Mouse (Mus musculus): ENCODE measurements at regions not wholly inside any gene's neighbourhood (a gene's known extent, or its start where the extent isn't known, plus 50 kb on each side); places are given as distances from the start of the nearest gene placed in this dataset.

- Histone ChIP-seq H3K27ac (ENCODE audit: low read depth, low read length) (no peak overlapping the region), H3K9ac (ENCODE audit: low read depth, low read length) (no peak overlapping the region), H3K4me3 (ENCODE audit: low read depth, low read length) (no peak overlapping the region), H3K4me2 (replicated peaks; ENCODE audit: low read depth) (no peak overlapping the region), H3K4me1 (replicated peaks; ENCODE audit: control insufficient read depth, insufficient read depth, low read length) (no peaks in the 10 kb centered on the region; the same call in 1 of the 2 replicates), H3K36me3 (ENCODE audit: control insufficient read depth, insufficient read depth) (no peaks in the 10 kb centered on the region), H3K9me3 (ENCODE audit: control insufficient read depth) (no peaks in the 10 kb centered on the region), H3K27me3 (replicated peaks; ENCODE audit: control insufficient read depth, insufficient read depth, low read length) (no peaks in the 10 kb centered on the region)
- TF ChIP-seq CTCF (IDR thresholded peaks at IDR 0.05; ENCODE audit: low read depth) = no peak
- WGBS = 66% methylated on average over 4 of the region's 4 CpGs
- ATAC-seq = no peak
Measured at GRCm38 (mm10) chr4:53212541-53212940, 52.8 kb upstream of the Abca1 start.

GRCm38 (mm10) chr4:53210685-53211084, 51.0 kb upstream of the Abca1 start:
- no peak for TF ChIP-seq CTCF (IDR thresholded peaks at IDR 0.05; ENCODE audit: low read depth)
- Histone ChIP-seq H3K4me1 (replicated peaks; ENCODE audit: control insufficient read depth, insufficient read depth, low read length) (no peaks in the 10 kb centered on the region), H3K36me3 (ENCODE audit: control insufficient read depth, insufficient read depth) (no peaks in the 10 kb centered on the region), H3K27me3 (replicated peaks; ENCODE audit: control insufficient read depth, insufficient read depth, low read length) (no peaks in the 10 kb centered on the region), H3K4me2 (replicated peaks; ENCODE audit: low read depth) (no peak overlapping the region), H3K4me3 (ENCODE audit: low read depth, low read length) (no peak overlapping the region), H3K9ac (ENCODE audit: low read depth, low read length) (no peak overlapping the region), H3K9me3 (ENCODE audit: control insufficient read depth) (no peaks in the 10 kb centered on the region), H3K27ac (ENCODE audit: low read depth, low read length) (no peak overlapping the region)
- WGBS = 76% methylated on average over 3 of the region's 3 CpGs
- no peak for ATAC-seq
